Comparison of ENCODE assay signal across 29 mouse cellular contexts in genomic region chr1:83059278-83059677, GRCm38 (mm10). TPM values are rescaled to one million over a fixed set of nuclear protein-coding genes. Genes with fewer than 3 reads are reported as not detected.
DNase-seq lines count a peak whose midpoint lies in the region; ATAC-seq lines count a peak whose summit lies in the region.
"Had no signal": no experiment of that assay in that cellular context is flagged by ENCODE, and none has a peak within 500 bp of the region (broad histone marks: within the 10 kb centered on the region; RNA-seq: fewer than 3 reads in every experiment).

A030005K14Rik (minus strand) TSS chr1:83059378.

- H3K36me3 ChIP-seq in heart, embryonic 16.5 days (ENCODE audit: control insufficient read depth, insufficient read depth) = no peaks in the 10 kb centered on the region
- H3K36me3 ChIP-seq in heart, embryonic 12.5 days = no peaks in the 10 kb centered on the region
- no peaks in the 10 kb centered on the region for H3K36me3 ChIP-seq in intestine, embryonic 14.5 days (ENCODE audit: control insufficient read depth, insufficient read depth, low read length)
- H3K36me3 ChIP-seq in intestine, embryonic 16.5 days (ENCODE audit: control insufficient read depth, insufficient read depth, low read length) = no peaks in the 10 kb centered on the region
- H3K36me3 ChIP-seq in forebrain, embryonic 16.5 days (ENCODE audit: control insufficient read depth, insufficient read depth) = no peaks in the 10 kb centered on the region
- H3K36me3 ChIP-seq: embryonic facial prominence, embryonic 13.5 days; embryonic facial prominence, embryonic 15.5 days; forebrain, embryonic 10.5 days; forebrain, embryonic 12.5 days; G1E had no signal

- no peaks in the 10 kb centered on the region for H3K9me3 ChIP-seq in heart, embryonic 16.5 days (replicated peaks; ENCODE audit: control insufficient read depth, low read length)
- no peaks in the 10 kb centered on the region for H3K9me3 ChIP-seq in heart, embryonic 12.5 days (replicated peaks)
- no peaks in the 10 kb centered on the region for H3K9me3 ChIP-seq in intestine, embryonic 14.5 days (ENCODE audit: control insufficient read depth, low read length)
- no peaks in the 10 kb centered on the region for H3K9me3 ChIP-seq in intestine, embryonic 16.5 days (ENCODE audit: control insufficient read depth, low read length)
- H3K9me3 ChIP-seq in forebrain, embryonic 16.5 days (ENCODE audit: control insufficient read depth, low read length) = no peaks in the 10 kb centered on the region
- H3K9me3 ChIP-seq: embryonic facial prominence, embryonic 13.5 days; embryonic facial prominence, embryonic 15.5 days; forebrain, embryonic 10.5 days; forebrain, embryonic 12.5 days; G1E had no signal

- 65% methylated on average over 9 of the region's 9 CpGs for WGBS in heart, embryonic 16.5 days
- WGBS in heart, embryonic 12.5 days = 73% methylated on average over 9 of the region's 9 CpGs
- WGBS in intestine, embryonic 14.5 days = 82% methylated on average over 9 of the region's 9 CpGs
- 87% methylated on average over 9 of the region's 9 CpGs for WGBS in intestine, embryonic 16.5 days
- 88% methylated on average over 9 of the region's 9 CpGs for WGBS in forebrain, embryonic 16.5 days

- H3K9ac ChIP-seq in heart, embryonic 16.5 days (ENCODE audit: low read length) = no peak within 1 kb of the TSS
- no peak within 1 kb of the TSS for H3K9ac ChIP-seq in heart, embryonic 12.5 days
- H3K9ac ChIP-seq in intestine, embryonic 14.5 days (ENCODE audit: low read length) = no peak within 1 kb of the TSS
- H3K9ac ChIP-seq in intestine, embryonic 16.5 days (ENCODE audit: low read depth, low read length) = no peak within 1 kb of the TSS
- H3K9ac ChIP-seq in forebrain, embryonic 16.5 days (replicated peaks; ENCODE audit: low read depth, low read length) = no peak within 1 kb of the TSS
- H3K9ac ChIP-seq: embryonic facial prominence, embryonic 13.5 days; embryonic facial prominence, embryonic 15.5 days; forebrain, embryonic 12.5 days; forebrain, postnatal 0 days had no signal

- no peak within 1 kb of the TSS for H3K4me2 ChIP-seq in heart, embryonic 16.5 days (ENCODE audit: low read depth, low read length)
- H3K4me2 ChIP-seq in heart, embryonic 12.5 days = no peak within 1 kb of the TSS
- no peak within 1 kb of the TSS for H3K4me2 ChIP-seq in intestine, embryonic 14.5 days (ENCODE audit: low read length)
- no peak within 1 kb of the TSS for H3K4me2 ChIP-seq in intestine, embryonic 16.5 days (ENCODE audit: low read depth, low read length)
- H3K4me2 ChIP-seq in forebrain, embryonic 16.5 days (ENCODE audit: low read length) = no peak within 1 kb of the TSS
- H3K4me2 ChIP-seq: embryonic facial prominence, embryonic 13.5 days; embryonic facial prominence, embryonic 15.5 days; forebrain, embryonic 12.5 days had no signal

- no peaks in the 10 kb centered on the region for H3K27me3 ChIP-seq in heart, embryonic 16.5 days (ENCODE audit: control insufficient read depth, insufficient read depth, low read length)
- no peaks in the 10 kb centered on the region for H3K27me3 ChIP-seq in heart, embryonic 12.5 days (replicated peaks)
- H3K27me3 ChIP-seq in intestine, embryonic 14.5 days (replicated peaks; ENCODE audit: control insufficient read depth, insufficient read depth, low read length) = no peaks in the 10 kb centered on the region
- no peaks in the 10 kb centered on the region for H3K27me3 ChIP-seq in intestine, embryonic 16.5 days (replicated peaks; ENCODE audit: control insufficient read depth, insufficient read depth, low read length)
- no peaks in the 10 kb centered on the region for H3K27me3 ChIP-seq in forebrain, embryonic 16.5 days (replicated peaks; ENCODE audit: control insufficient read depth, insufficient read depth, low read length)
- H3K27me3 ChIP-seq: CH12.LX; embryonic facial prominence, embryonic 13.5 days; embryonic facial prominence, embryonic 15.5 days; forebrain, embryonic 12.5 days; Patski had no signal

- H3K4me1 ChIP-seq in heart, embryonic 16.5 days (ENCODE audit: control insufficient read depth, insufficient read depth, low read length) = peaks cover 13% of the 10 kb centered on the region
- peaks cover 17% of the 10 kb centered on the region for H3K4me1 ChIP-seq in heart, embryonic 12.5 days (replicated peaks)
- no peaks in the 10 kb centered on the region for H3K4me1 ChIP-seq in intestine, embryonic 14.5 days (replicated peaks; ENCODE audit: control insufficient read depth, insufficient read depth, low read length)
- H3K4me1 ChIP-seq in intestine, embryonic 16.5 days (ENCODE audit: control insufficient read depth, insufficient read depth, low read length) = no peaks in the 10 kb centered on the region; the same call in 1 of the 2 replicates
- no peaks in the 10 kb centered on the region for H3K4me1 ChIP-seq in forebrain, embryonic 16.5 days (replicated peaks; ENCODE audit: control insufficient read depth, insufficient read depth, low read length)
- H3K4me1 ChIP-seq: embryonic facial prominence, embryonic 13.5 days; embryonic facial prominence, embryonic 15.5 days; forebrain, embryonic 10.5 days; forebrain, embryonic 12.5 days had no signal

- peak within 1 kb of the TSS; percentile 16; the same call in 1 of the 2 replicates for H3K27ac ChIP-seq in heart, embryonic 16.5 days (ENCODE audit: low read length)
- H3K27ac ChIP-seq in heart, embryonic 12.5 days (ENCODE audit: poor library complexity, severe bottlenecking) = no peak within 1 kb of the TSS
- H3K27ac ChIP-seq in intestine, embryonic 14.5 days (ENCODE audit: low read depth) = no peak within 1 kb of the TSS
- H3K27ac ChIP-seq in intestine, embryonic 16.5 days (ENCODE audit: low read length) = no peak within 1 kb of the TSS
- no peak within 1 kb of the TSS for H3K27ac ChIP-seq in forebrain, embryonic 16.5 days (ENCODE audit: low read length)
- H3K27ac ChIP-seq: embryonic facial prominence, embryonic 13.5 days; embryonic facial prominence, embryonic 15.5 days; forebrain, embryonic 10.5 days; forebrain, embryonic 12.5 days had no signal

- no peak within 1 kb of the TSS for H3K4me3 ChIP-seq in heart, embryonic 16.5 days (ENCODE audit: low read length)
- H3K4me3 ChIP-seq in heart, embryonic 12.5 days = no peak within 1 kb of the TSS
- H3K4me3 ChIP-seq in intestine, embryonic 14.5 days (ENCODE audit: low read depth, low read length) = no peak within 1 kb of the TSS
- H3K4me3 ChIP-seq in intestine, embryonic 16.5 days (ENCODE audit: low read length) = no peak within 1 kb of the TSS
- no peak within 1 kb of the TSS for H3K4me3 ChIP-seq in forebrain, embryonic 16.5 days (replicated peaks; ENCODE audit: low read length)
- H3K4me3 ChIP-seq: embryonic facial prominence, embryonic 13.5 days; embryonic facial prominence, embryonic 15.5 days; erythroblast, embryonic 14.5 days; forebrain, embryonic 10.5 days; forebrain, embryonic 12.5 days had no signal

- DNase-seq in intestine, embryonic 14.5 days (ENCODE audit: low spot score) = peak; percentile 16
- peak; percentile 24 for DNase-seq in ZHBTc4 (ENCODE audit: low read depth, low spot score)
- DNase-seq: adrenal gland, adult 2 months; adrenal gland, postnatal 25 days; B cell, adult 2 months; cerebellum, adult 11 months; cerebellum, adult 18-20 months; cerebellum, adult 8-10 months; cerebellum, adult 9-11 months; cerebellum, postnatal 14 days; cerebellum, postnatal 36 days; embryo, embryonic 11 days; forebrain, postnatal 0 days had no signal

- no peak for ATAC-seq in heart, embryonic 16.5 days (replicated peaks; ENCODE audit: extremely low read depth, insufficient read depth, low FRiP score)
- no peak for ATAC-seq in heart, embryonic 12.5 days (ENCODE audit: insufficient number of reproducible peaks, low FRiP score)
- no peak for ATAC-seq in intestine, embryonic 14.5 days (replicated peaks; ENCODE audit: low FRiP score, low TSS enrichment, low read depth)
- no peak for ATAC-seq in intestine, embryonic 16.5 days
- no peak for ATAC-seq in forebrain, embryonic 16.5 days
- ATAC-seq: CD4-positive, CD25-positive, alpha-beta regulatory T cell, adult 4 months; forebrain, embryonic 14.5 days; forebrain, postnatal 0 days; Patski had no signal

RNA-seq across cellular contexts. Expression of gene A030005K14Rik, which starts in this region (rescaled TPM):
- not detected in 2 replicates for polyA plus RNA-seq in heart, embryonic 16.5 days (2015; fragmentation: Nextera tagmentation; extraction: Ambion mirVana)
- polyA plus RNA-seq in heart, embryonic 12.5 days (2016; fragmentation: Nextera tagmentation; extraction: Ambion mirVana) = not detected in 2 replicates
- polyA plus RNA-seq in intestine, embryonic 14.5 days (2014; fragmentation: Nextera tagmentation; extraction: Ambion mirVana) = not detected in 2 replicates
- polyA plus RNA-seq in intestine, embryonic 16.5 days (2015; fragmentation: Nextera tagmentation; extraction: Ambion mirVana) = not detected in 2 replicates
- not detected in 2 replicates for polyA plus RNA-seq in forebrain, embryonic 16.5 days (2015; fragmentation: Nextera tagmentation; extraction: Ambion mirVana)
- polyA plus RNA-seq: adrenal gland, adult 2 months; brain, embryonic 14.5 days; CD4-positive, CD25-positive, alpha-beta regulatory T cell, adult 4 months; embryonic facial prominence, embryonic 11.5 days; embryonic facial prominence, embryonic 13.5 days; erythroblast, embryonic 14.5 days; forebrain, embryonic 10.5 days; forebrain, embryonic 12.5 days; forebrain, embryonic 14.5 days; forebrain, postnatal 0 days; G1E; Patski had no signal

Comparison
In these comparisons a context has a peak if more than half of its experiments do, and no peak if none do; other contexts are left out.
1. Peak in DNase-seq in intestine, embryonic 14.5 days; RNA of the gene not detected or under 1 TPM.